In the genomic region with DNA sequence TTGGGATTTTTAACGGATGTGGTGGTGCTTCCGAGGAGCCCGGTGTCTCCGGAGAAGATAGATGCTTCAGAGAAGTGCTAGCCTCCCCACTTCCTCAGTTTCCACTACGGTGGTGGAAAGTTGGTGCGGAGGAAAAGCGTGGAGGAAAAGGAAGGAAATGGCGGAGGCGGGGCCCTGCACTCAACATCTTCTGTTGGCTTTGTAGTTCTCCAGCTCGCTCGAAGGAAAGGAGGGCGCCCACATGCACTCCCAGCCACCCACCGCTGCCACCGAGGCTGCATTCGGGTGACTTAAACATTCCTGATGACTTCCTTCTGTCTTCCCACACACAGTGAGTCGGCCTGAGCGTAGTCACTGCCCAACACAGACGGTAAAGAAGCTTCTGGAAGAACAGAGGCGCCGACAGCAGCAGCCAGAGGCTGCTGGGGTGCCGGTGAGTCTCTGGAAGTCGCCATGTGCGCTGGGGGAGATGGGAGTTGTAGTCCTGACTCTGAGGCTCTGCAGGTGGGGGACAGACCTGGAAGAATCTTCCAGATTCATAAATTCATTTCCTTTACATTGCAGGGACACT, we compare ENCODE assay signal across 8 mouse cellular contexts. TPM values are rescaled to one million over a fixed set of nuclear protein-coding genes. Genes with fewer than 3 reads are reported as not detected.
DNase-seq lines count a peak whose midpoint lies in the region; ATAC-seq and TF ChIP-seq lines count a peak whose summit lies in the region.

No protein-coding gene starts in this region.

- H3K27me3 ChIP-seq in neural tube, embryonic 11.5 days (ENCODE audit: control insufficient read depth, insufficient read depth, low read length), result peaks cover 4% of the 10 kb centered on the region; the same call in 1 of the 2 replicates
- no peaks in the 10 kb centered on the region for H3K27me3 ChIP-seq in megakaryocyte, embryonic 14.5 days (replicated peaks)

- H3K4me1 ChIP-seq in neural tube, embryonic 11.5 days (ENCODE audit: control insufficient read depth, insufficient read depth, low read length), result peaks cover 7% of the 10 kb centered on the region; the same call in 1 of the 2 replicates
- no peaks in the 10 kb centered on the region for H3K4me1 ChIP-seq in cortical plate, adult 2 months (ENCODE audit: control insufficient read depth, insufficient read depth, low read length)
- peaks cover 70% of the 10 kb centered on the region for H3K4me1 ChIP-seq in megakaryocyte, embryonic 14.5 days

- no peak overlapping the region for H3K27ac ChIP-seq in neural tube, embryonic 11.5 days (ENCODE audit: low read depth, low read length)
- H3K27ac ChIP-seq in cortical plate, adult 2 months (ENCODE audit: insufficient read depth, low read length), result peak overlapping the region; percentile 68

- H3K4me2 ChIP-seq in neural tube, embryonic 11.5 days (ENCODE audit: low read depth), result peak overlapping the region; percentile 99

- ATAC-seq in neural tube, embryonic 11.5 days (ENCODE audit: insufficient read depth, low FRiP score, low TSS enrichment), result no peak

- intact Hi-C loops in heart, postnatal 14 days (cut with DNase I), result no loop called here

- TF ChIP-seq CTCF in cortical plate, adult 2 months (IDR thresholded peaks at IDR 0.05; ENCODE audit: extremely low read depth, insufficient read depth, low read length), result no peak

- H3K4me3 ChIP-seq in neural tube, embryonic 11.5 days (ENCODE audit: low read depth, low read length), result peak overlapping the region; percentile 55
- H3K4me3 ChIP-seq in cortical plate, adult 2 months (ENCODE audit: insufficient read depth, low read length), result peak overlapping the region; percentile 70
- peak overlapping the region; percentile 94 for H3K4me3 ChIP-seq in megakaryocyte, embryonic 14.5 days (replicated peaks)

- H3K9ac ChIP-seq in neural tube, embryonic 11.5 days (ENCODE audit: low read length), result peak overlapping the region; percentile 62; the same call in 1 of the 2 replicates

- no peaks in the 10 kb centered on the region for H3K9me3 ChIP-seq in neural tube, embryonic 11.5 days (ENCODE audit: control insufficient read depth, low read length)
- no peaks in the 10 kb centered on the region for H3K9me3 ChIP-seq in megakaryocyte, embryonic 14.5 days

- 45% methylated on average over 23 of the region's 23 CpGs for WGBS in neural tube, embryonic 11.5 days

- no peak for DNase-seq in neural tube, embryonic 11.5 days (ENCODE audit: low spot score)
- DNase-seq in neural tube, embryonic 10.5 days (ENCODE audit: extremely low spot score, low spot score), result no peak
- DNase-seq in heart, postnatal 14 days, result peak; percentile 10 to 19
- DNase-seq in layer of hippocampus, postnatal 36 days, result peak; percentile 50 to 51
- peak; percentile 75 for DNase-seq in thymus, postnatal 14 days
- DNase-seq in urinary bladder, adult 2 months (ENCODE audit: low spot score), result no peak

- 0 out of 2 replicates have a peak, but pooled peaks have one; percentile 30 for TF ChIP-seq POLR2A in cortical plate, adult 2 months (IDR thresholded peaks at IDR 0.05; ENCODE audit: extremely low read depth, insufficient read depth, low read length)

- no peaks in the 10 kb centered on the region for H3K36me3 ChIP-seq in neural tube, embryonic 11.5 days (ENCODE audit: control insufficient read depth, insufficient read depth, low read length)
- peaks cover 50% of the 10 kb centered on the region for H3K36me3 ChIP-seq in megakaryocyte, embryonic 14.5 days (replicated peaks; ENCODE audit: low read length)

RNA-seq across cellular contexts. Expression of gene Nfkbid, which starts 1.6 kb away (rescaled TPM):
- 0.84 and 0.99 TPM in 2 replicates for polyA plus RNA-seq in neural tube, embryonic 11.5 days (2014; fragmentation: Nextera tagmentation; extraction: Ambion mirVana)
- 4.4 and 5.7 TPM in 2 replicates for polyA plus RNA-seq in cortical plate, adult 2 months (2012; rRNA removed)
- under 1 TPM; 0.67 to 0.71 TPM for total RNA-seq in heart, postnatal 14 days (2021)
- 1 to 10 TPM; 3.1 to 3.4 TPM for total RNA-seq in layer of hippocampus, postnatal 36 days (2021)
- 8.3 and 10.0 TPM in 2 replicates for polyA plus RNA-seq in megakaryocyte, embryonic 14.5 days (2012; ENCODE audit: insufficient read depth, low replicate concordance)
- polyA plus RNA-seq in urinary bladder, adult 2 months (2012; rRNA removed), result 1.8 and 2.0 TPM in 2 replicates

RNA-seq across cellular contexts. Expression of gene Hcst, which starts 3.5 kb away (rescaled TPM):
- not detected in 2 replicates for polyA plus RNA-seq in neural tube, embryonic 11.5 days (2014; fragmentation: Nextera tagmentation; extraction: Ambion mirVana)
- 1.1 and 1.7 TPM in 2 replicates for polyA plus RNA-seq in cortical plate, adult 2 months (2012; rRNA removed)
- total RNA-seq in heart, postnatal 14 days (2021), result 1 to 10 TPM; 1.2 to 1.3 TPM
- total RNA-seq in layer of hippocampus, postnatal 36 days (2021), result not detected
- 11.1 and 14.2 TPM in 2 replicates for polyA plus RNA-seq in megakaryocyte, embryonic 14.5 days (2012; ENCODE audit: insufficient read depth, low replicate concordance)
- polyA plus RNA-seq in urinary bladder, adult 2 months (2012; rRNA removed), result 3.3 and 3.8 TPM in 2 replicates

RNA-seq across cellular contexts. Expression of gene Tyrobp, which starts 9.6 kb away (rescaled TPM):
- polyA plus RNA-seq in neural tube, embryonic 11.5 days (2014; fragmentation: Nextera tagmentation; extraction: Ambion mirVana), result 17.8 and 17.9 TPM in 2 replicates
- polyA plus RNA-seq in cortical plate, adult 2 months (2012; rRNA removed), result 78.9 and 79.5 TPM in 2 replicates
- total RNA-seq in heart, postnatal 14 days (2021), result 10 to 100 TPM; 18.6 to 19.9 TPM
- total RNA-seq in layer of hippocampus, postnatal 36 days (2021), result 10 to 100 TPM; 27.4 to 30.2 TPM
- 20.9 and 273 TPM in 2 replicates for polyA plus RNA-seq in megakaryocyte, embryonic 14.5 days (2012; ENCODE audit: insufficient read depth, low replicate concordance)
- 85.1 and 117 TPM in 2 replicates for polyA plus RNA-seq in urinary bladder, adult 2 months (2012; rRNA removed)

RNA-seq across cellular contexts. Expression of gene Aplp1, which starts 22.2 kb away (rescaled TPM):
- polyA plus RNA-seq in neural tube, embryonic 11.5 days (2014; fragmentation: Nextera tagmentation; extraction: Ambion mirVana), result 150 and 165 TPM in 2 replicates
- polyA plus RNA-seq in cortical plate, adult 2 months (2012; rRNA removed), result 1,095 and 1,125 TPM in 2 replicates
- 1 to 10 TPM; 4.0 to 4.4 TPM for total RNA-seq in heart, postnatal 14 days (2021)
- 1,000 to 10,000 TPM; 1,244 to 1,325 TPM for total RNA-seq in layer of hippocampus, postnatal 36 days (2021)
- polyA plus RNA-seq in megakaryocyte, embryonic 14.5 days (2012; ENCODE audit: insufficient read depth, low replicate concordance), result 2.1 and 5.5 TPM in 2 replicates
- 4.2 and 4.5 TPM in 2 replicates for polyA plus RNA-seq in urinary bladder, adult 2 months (2012; rRNA removed)

RNA-seq across cellular contexts. Expression of gene Kirrel2, which starts 34.3 kb away (rescaled TPM):
- polyA plus RNA-seq in neural tube, embryonic 11.5 days (2014; fragmentation: Nextera tagmentation; extraction: Ambion mirVana), result 19.0 and 19.6 TPM in 2 replicates
- 7.8 and 8.3 TPM in 2 replicates for polyA plus RNA-seq in cortical plate, adult 2 months (2012; rRNA removed)
- not detected for total RNA-seq in heart, postnatal 14 days (2021)
- total RNA-seq in layer of hippocampus, postnatal 36 days (2021), result 10 to 100 TPM; 12.3 to 21.0 TPM
- not detected in 2 replicates for polyA plus RNA-seq in megakaryocyte, embryonic 14.5 days (2012; ENCODE audit: insufficient read depth, low replicate concordance)
- not detected in 2 replicates for polyA plus RNA-seq in urinary bladder, adult 2 months (2012; rRNA removed)

Comparison
In these comparisons a context has a peak if more than half of its experiments do, and no peak if none do; other contexts are left out.
1. DNase-seq: peak in heart, postnatal 14 days (2 of 2), layer of hippocampus, postnatal 36 days (2 of 2) and thymus, postnatal 14 days (single experiment); none in neural tube, embryonic 11.5 days (single experiment), neural tube, embryonic 10.5 days (single experiment) and urinary bladder, adult 2 months (single experiment).
2. Peak in every context shown above with its lines, with median percentiles within 50 percentile points of each other: H3K4me3 ChIP-seq.